8 mouse cellular contexts compared by ENCODE assay signal in genomic region chr2:72389942-72390341, GRCm38 (mm10).
A peak's percentile ranks its signal among the peaks of the same experiment; 100 is the strongest.
DNase-seq lines count a peak whose midpoint lies in the region; ATAC-seq and TF ChIP-seq lines count a peak whose summit lies in the region.

No protein-coding gene starts in this region.

- peak; percentile 85 to 86 for DNase-seq in adrenal gland, postnatal 36 days
- DNase-seq in embryonic facial prominence, embryonic 11.5 days (ENCODE audit: low spot score) = peak; percentile 89
- DNase-seq in heart, embryonic 10.5 days (ENCODE audit: low spot score) = peak; percentile 89
- peak; percentile 89 to 92 for DNase-seq in kidney, postnatal 4 days
- peak; percentile 81 for DNase-seq in lung, adult 2 months
- peak; percentile 55 for DNase-seq in retina, postnatal 7 days (ENCODE audit: low read depth, low spot score)
- peak; percentile 62 to 76 for DNase-seq in urinary bladder, adult 18-20 months (ENCODE audit: low spot score in 2 of 2)

- no peaks in the 10 kb centered on the region for H3K9me3 ChIP-seq in ES-Bruce4 (replicated peaks; ENCODE audit: control insufficient read depth, insufficient read depth, low read length, poor library complexity, severe bottlenecking)
- H3K9me3 ChIP-seq in embryonic facial prominence, embryonic 11.5 days (replicated peaks; ENCODE audit: control insufficient read depth, low read length) = no peaks in the 10 kb centered on the region
- no peaks in the 10 kb centered on the region for H3K9me3 ChIP-seq in heart, embryonic 10.5 days

- no peaks in the 10 kb centered on the region for H3K4me1 ChIP-seq in ES-Bruce4 (ENCODE audit: control insufficient read depth, insufficient read depth, low read length)
- no peaks in the 10 kb centered on the region for H3K4me1 ChIP-seq in embryonic facial prominence, embryonic 11.5 days (ENCODE audit: control insufficient read depth, insufficient read depth, low read length)
- peaks cover 20% of the 10 kb centered on the region; the same call in 1 of the 2 replicates for H3K4me1 ChIP-seq in heart, embryonic 10.5 days
- H3K4me1 ChIP-seq in lung, adult 2 months (ENCODE audit: control insufficient read depth, insufficient read depth, low read length) = peaks cover 4% of the 10 kb centered on the region; the same call in 1 of the 2 replicates

- H3K27me3 ChIP-seq in ES-Bruce4 (ENCODE audit: control insufficient read depth, insufficient read depth, low read length, poor library complexity, severe bottlenecking) = no peaks in the 10 kb centered on the region
- H3K27me3 ChIP-seq in embryonic facial prominence, embryonic 11.5 days (ENCODE audit: control insufficient read depth, insufficient read depth, low read length) = no peaks in the 10 kb centered on the region
- H3K27me3 ChIP-seq in heart, embryonic 10.5 days (ENCODE audit: insufficient read depth, poor library complexity, severe bottlenecking) = no peaks in the 10 kb centered on the region

- no peak overlapping the region for H3K4me3 ChIP-seq in ES-Bruce4 (ENCODE audit: low read depth, low read length)
- H3K4me3 ChIP-seq in embryonic facial prominence, embryonic 11.5 days (ENCODE audit: low read depth, low read length) = no peak overlapping the region
- H3K4me3 ChIP-seq in heart, embryonic 10.5 days = no peak overlapping the region
- no peak overlapping the region for H3K4me3 ChIP-seq in lung, adult 2 months (replicated peaks; ENCODE audit: extremely low read depth, low read depth, low read length)

- H3K4me2 ChIP-seq in embryonic facial prominence, embryonic 11.5 days (ENCODE audit: low read depth, low read length) = no peak overlapping the region

- H3K9ac ChIP-seq in ES-Bruce4 (ENCODE audit: low read depth, poor library complexity, severe bottlenecking) = no peak overlapping the region
- no peak overlapping the region for H3K9ac ChIP-seq in embryonic facial prominence, embryonic 11.5 days (replicated peaks; ENCODE audit: low read length)

- 21% methylated on average over 9 of the region's 9 CpGs for WGBS in embryonic facial prominence, embryonic 11.5 days
- WGBS in heart, embryonic 10.5 days = 21% methylated on average over 9 of the region's 9 CpGs
- WGBS in lung, adult 2 months = 16% methylated on average over 9 of the region's 9 CpGs

- no peak overlapping the region for H3K27ac ChIP-seq in ES-Bruce4 (ENCODE audit: insufficient read depth, low read length)
- no peak overlapping the region for H3K27ac ChIP-seq in embryonic facial prominence, embryonic 11.5 days (replicated peaks; ENCODE audit: low read depth, low read length)
- H3K27ac ChIP-seq in heart, embryonic 10.5 days = no peak overlapping the region; the same call in 1 of the 2 replicates

- TF ChIP-seq EP300 in ES-Bruce4 (IDR thresholded peaks at IDR 0.05; ENCODE audit: insufficient read depth, low read depth, low read length) = no peak

- TF ChIP-seq CTCF in ES-Bruce4 (IDR thresholded peaks at IDR 0.05; ENCODE audit: low read depth, low read length) = peak; percentile 95
- TF ChIP-seq CTCF in lung, adult 2 months (IDR thresholded peaks at IDR 0.05; ENCODE audit: insufficient read depth, low read length) = peak; percentile 100

- TF ChIP-seq POLR2A in ES-Bruce4 (IDR thresholded peaks at IDR 0.05; ENCODE audit: insufficient read depth, low read length) = no peak
- no peak for TF ChIP-seq POLR2A in lung, adult 2 months (IDR thresholded peaks at IDR 0.05; ENCODE audit: borderline replicate concordance, extremely low read depth, low read depth, low read length)

- no peak for ATAC-seq in embryonic facial prominence, embryonic 11.5 days (replicated peaks; ENCODE audit: insufficient number of reproducible peaks, low FRiP score, low TSS enrichment, low read depth)

- H3K36me3 ChIP-seq in ES-Bruce4 (ENCODE audit: control insufficient read depth, insufficient read depth, low read length, poor library complexity, severe bottlenecking) = no peaks in the 10 kb centered on the region
- H3K36me3 ChIP-seq in embryonic facial prominence, embryonic 11.5 days (replicated peaks; ENCODE audit: control insufficient read depth, insufficient read depth, low read depth, low read length) = no peaks in the 10 kb centered on the region
- H3K36me3 ChIP-seq in heart, embryonic 10.5 days = peaks cover 34% of the 10 kb centered on the region
